Mouse (Mus musculus) embryonic facial prominence, embryonic 13.5 days (tissue): ENCODE data around the gene Iqgap3. TPM values are rescaled to one million over a fixed set of nuclear protein-coding genes. Genes with fewer than 3 reads are reported as not detected.

Experiments
- polyA plus RNA-seq: library from polyadenylated mRNA; unstranded; fragments of >200 nt; fragmentation: Nextera tagmentation; extraction: Ambion mirVana; gene quantifications from 2 replicates; pipeline ENCODE4 v1.2.1, GENCODE M21; 2015

Iqgap3 gene
- polyA plus RNA-seq, 1 experiment from 2014 or later: 22.8 TPM

Other genes with a start within 250 kb of the Iqgap3 start
- gene Sh2d2a, start 235.2 kb upstream of the Iqgap3 start, polyA plus RNA-seq: not detected in 2 replicates
- gene Prcc, start 196.4 kb upstream of the Iqgap3 start, polyA plus RNA-seq: 14.4 and 17.7 TPM in 2 replicates
- gene Hdgf, start 175.7 kb upstream of the Iqgap3 start, polyA plus RNA-seq: 180 and 260 TPM in 2 replicates
- gene Mrpl24, start 162.5 kb upstream of the Iqgap3 start, polyA plus RNA-seq: 80.1 and 84.0 TPM in 2 replicates
- 69.0 and 74.3 TPM in 2 replicates for gene Isg20l2, start 151.7 kb upstream of the Iqgap3 start, polyA plus RNA-seq
- 21.1 and 25.2 TPM in 2 replicates for gene Rrnad1, start 151.3 kb upstream of the Iqgap3 start, polyA plus RNA-seq
- gene Crabp2, start 133.3 kb upstream of the Iqgap3 start, polyA plus RNA-seq: 345 and 370 TPM in 2 replicates
- gene Nes, start 110.9 kb upstream of the Iqgap3 start, polyA plus RNA-seq: 13.8 and 17.7 TPM in 2 replicates
- gene Bcan, start 81.7 kb upstream of the Iqgap3 start, polyA plus RNA-seq: 0.39 and 0.53 TPM in 2 replicates
- 0.15 TPM in 1 of 2 replicates, not detected in the other for gene Hapln2, start 54.4 kb upstream of the Iqgap3 start, polyA plus RNA-seq
- 34.0 and 38.5 TPM in 2 replicates for gene Gpatch4, start 38.9 kb upstream of the Iqgap3 start, polyA plus RNA-seq
- gene Naxe, start 23.5 kb upstream of the Iqgap3 start, polyA plus RNA-seq: 208 and 210 TPM in 2 replicates
- 0.11 and 0.19 TPM in 2 replicates for gene Ttc24, start 3.7 kb upstream of the Iqgap3 start, polyA plus RNA-seq
- 18.1 and 18.2 TPM in 2 replicates for gene Mef2d, start 60.4 kb downstream of the Iqgap3 start, polyA plus RNA-seq
- 3.3 and 6.7 TPM in 2 replicates for gene Rhbg, start 172.7 kb downstream of the Iqgap3 start, polyA plus RNA-seq
- 0.55 and 3.5 TPM in 2 replicates for gene Gm38392, start 205.2 kb downstream of the Iqgap3 start, polyA plus RNA-seq
- 15.0 and 16.1 TPM in 2 replicates for gene Tsacc, start 215.0 kb downstream of the Iqgap3 start, polyA plus RNA-seq
- gene Cct3, start 215.1 kb downstream of the Iqgap3 start, polyA plus RNA-seq: 517 and 559 TPM in 2 replicates
- 164 and 188 TPM in 2 replicates for gene Glmp, start 243.1 kb downstream of the Iqgap3 start, polyA plus RNA-seq